Mouse (Mus musculus): ENCODE measurements at regions not wholly inside any gene's neighbourhood (a gene's known extent, or its start where the extent isn't known, plus 50 kb on each side); places are given as distances from the start of the nearest gene placed in this dataset.

GRCm38 (mm10) chr11:48599573-48600127 lies 200.5 kb upstream of the Rack1 start:
- TF ChIP-seq CTCF (IDR thresholded peaks at IDR 0.05; ENCODE audit: control insufficient read depth, insufficient read depth, low read length): no peak
- no peak for TF ChIP-seq POLR2A (IDR thresholded peaks at IDR 0.05; ENCODE audit: borderline replicate concordance, control insufficient read depth, low read depth, low read length)
